Mouse (Mus musculus) heart, postnatal 0 days (tissue): ENCODE data around the gene Rps23.

Experiments used
- CTCF ChIP-seq: IDR thresholded peaks from 2 replicates; pipeline ENCODE4 v1.5.1; 2016; ENCODE audit warnings: antibody characterized with exemption, control low read depth, low read depth
- EP300 ChIP-seq: IDR thresholded peaks from 2 replicates; pipeline ENCODE4 v1.6.1; 2016; ENCODE audit warnings: antibody characterized with exemption, low read depth

- TF ChIP-seq CTCF (peak; percentile 78), EP300 (no peak)
Measured at GRCm38 (mm10) chr13:90929847-90930246, 7.1 kb downstream of the Rps23 start.
